Mouse (Mus musculus): ENCODE data around the gene Hsd3b1.
"Not testable (repeated sequence)": the region's sequence is repeated elsewhere in the genome, so short reads cannot be mapped to it uniquely, and the experiment has no call there.

DNA sequence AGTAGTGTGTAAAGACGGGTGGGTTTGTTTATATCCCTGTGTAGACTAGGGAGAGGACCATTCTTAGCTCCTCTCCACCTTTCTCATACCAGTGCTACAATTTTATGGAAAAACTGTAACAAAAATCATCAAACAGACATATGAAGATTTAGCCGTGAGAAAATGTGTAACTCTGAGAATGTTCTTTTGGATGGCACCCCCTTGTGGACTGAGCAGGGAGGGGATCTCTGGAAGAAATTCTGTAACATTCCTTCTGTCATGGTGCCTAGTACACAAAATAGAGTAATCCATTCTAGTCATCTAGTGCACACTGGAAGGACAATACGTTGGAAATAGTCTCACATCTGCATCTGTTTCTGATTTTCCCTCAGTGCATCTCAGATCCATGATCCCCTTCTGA is 54.6 kb downstream of the Hsd3b1 start:
- not testable (repeated sequence) for TF ChIP-seq POLR2A (IDR thresholded peaks at IDR 0.05; ENCODE audit: borderline replicate concordance, control insufficient read depth, low read depth, low read length); CTCF (IDR thresholded peaks at IDR 0.05; ENCODE audit: control insufficient read depth, insufficient read depth, low read length)
